Mouse (Mus musculus) liver, embryonic 12.5 days (tissue): ENCODE measurements around the gene Fli1. TPM values are rescaled to one million over a fixed set of nuclear protein-coding genes. Genes with fewer than 3 reads are reported as not detected.

Experiments used
- ATAC-seq: fragments of 200-750 bp; cut with Nextera tagmentation; 2 replicates; pipeline ENCODE4 v1.8.0; 2017; ENCODE audit warnings: moderate number of reproducible peaks, mild to moderate bottlenecking, moderate library complexity
- H3K27ac ChIP-seq: fragments of 300-500 bp; sonication (generic); 2 replicates; pipeline ENCODE4 v1.5.1; 2016; ENCODE audit warnings: mild to moderate bottlenecking
- H3K27me3 ChIP-seq: fragments of 300-500 bp; sonication (generic); replicated peaks from 2 replicates; pipeline ENCODE4 v1.6.1; 2016; ENCODE audit warnings: mild to moderate bottlenecking, moderate library complexity
- H3K36me3 ChIP-seq: fragments of 300-500 bp; sonication (generic); 2 replicates; pipeline ENCODE4 v1.6.1; 2016; ENCODE audit warnings: mild to moderate bottlenecking, moderate library complexity
- H3K4me1 ChIP-seq: fragments of 300-500 bp; sonication (generic); 2 replicates; pipeline ENCODE4 v1.6.1; 2016
- H3K4me2 ChIP-seq: fragments of 300-500 bp; sonication (generic); 2 replicates; pipeline ENCODE4 v1.6.1; 2016; ENCODE audit warnings: mild to moderate bottlenecking, moderate library complexity
- H3K4me3 ChIP-seq: fragments of 300-500 bp; sonication (generic); 2 replicates; pipeline ENCODE4 v1.5.1; 2016; ENCODE audit warnings: mild to moderate bottlenecking, moderate library complexity
- H3K9ac ChIP-seq: fragments of 300-500 bp; sonication (generic); 2 replicates; pipeline ENCODE4 v1.6.1; 2016; ENCODE audit warnings: mild to moderate bottlenecking, moderate library complexity
- H3K9me3 ChIP-seq: fragments of 300-500 bp; sonication (generic); replicated peaks from 2 replicates; pipeline ENCODE4 v1.6.1; 2016; ENCODE audit warnings: mild to moderate bottlenecking, moderate library complexity
- WGBS: fragments of 180-500 bp; shearing (Covaris S2); methylation state at CpG from one replicate; pipeline ENCODE4 v1.1.7; 2016; ENCODE audit not compliant: insufficient replicate concordance; 5-methylcytosine and 5-hydroxymethylcytosine counted together
- polyA plus RNA-seq: library from polyadenylated mRNA; unstranded; fragments of >200 nt; fragmentation: Nextera tagmentation; extraction: Ambion mirVana; gene quantifications from 2 replicates; pipeline ENCODE4 v1.2.1, GENCODE M21; 2016

The Fli1 gene
- polyA plus RNA-seq, 1 experiment from 2014 or later, result 16.2 TPM

- WGBS, result 66% methylated on average over 10 of the region's 10 CpGs
- Histone ChIP-seq H3K27me3 (peaks cover 5% of the 10 kb centered on the region; the same call in 1 of the 2 replicates), H3K27ac (no peak overlapping the region), H3K4me3 (no peak overlapping the region), H3K9ac (no peak overlapping the region), H3K36me3 (0 out of 2 replicates have a peak, but pooled peaks cover 3% of the 10 kb centered on the region), H3K9me3 (no peaks in the 10 kb centered on the region), H3K4me1 (peaks cover 26% of the 10 kb centered on the region), H3K4me2 (no peak overlapping the region)
- no peak for ATAC-seq
These were observed 67.9 kb downstream of the Fli1 start for GRCm38 (mm10) chr9:32474621-32475390.

GRCm38 (mm10) chr9:32472346-32472745, 70.3 kb downstream of the Fli1 start:
- Histone ChIP-seq H3K27ac (no peak overlapping the region), H3K9ac (no peak overlapping the region), H3K4me1 (peaks cover 22% of the 10 kb centered on the region), H3K4me3 (no peak overlapping the region), H3K36me3 (0 out of 2 replicates have a peak, but pooled peaks cover 3% of the 10 kb centered on the region), H3K9me3 (no peaks in the 10 kb centered on the region), H3K27me3 (peaks cover 5% of the 10 kb centered on the region; the same call in 1 of the 2 replicates), H3K4me2 (no peak overlapping the region)
- ATAC-seq, result no peak
- WGBS, result 44% methylated on average over 3 of the region's 3 CpGs

- 0 out of 2 replicates have a peak, but pooled peaks cover under 1% of the 10 kb centered on the region for H3K27me3 ChIP-seq
- peaks cover 12% of the 10 kb centered on the region; the same call in 1 of the 2 replicates for H3K36me3 ChIP-seq
- H3K9me3 ChIP-seq, result no peaks in the 10 kb centered on the region
- H3K9ac ChIP-seq, result no peak overlapping the region
- H3K4me2 ChIP-seq, result no peak overlapping the region
- 85% methylated on average over 8 of the region's 8 CpGs for WGBS
- no peak for ATAC-seq
- no peak overlapping the region for H3K4me3 ChIP-seq
- H3K4me1 ChIP-seq, result peaks cover 4% of the 10 kb centered on the region; the same call in 1 of the 2 replicates
- H3K27ac ChIP-seq, result no peak overlapping the region
These were observed 73.4 kb downstream of the Fli1 start for GRCm38 (mm10) chr9:32469123-32469751.

GRCm38 (mm10) chr9:32468313-32468712, 74.3 kb downstream of the Fli1 start:
- 68% methylated on average over 1 of the region's 1 CpGs for WGBS
- Histone ChIP-seq H3K9ac (no peak overlapping the region), H3K27me3 (no peaks in the 10 kb centered on the region), H3K36me3 (peaks cover 12% of the 10 kb centered on the region; the same call in 1 of the 2 replicates), H3K27ac (no peak overlapping the region), H3K9me3 (no peaks in the 10 kb centered on the region), H3K4me1 (peaks cover 4% of the 10 kb centered on the region; the same call in 1 of the 2 replicates), H3K4me2 (no peak overlapping the region), H3K4me3 (no peak overlapping the region)
- no peak for ATAC-seq

GRCm38 (mm10) chr9:32467443-32467842, 75.2 kb downstream of the Fli1 start:
- 81% methylated on average over 8 of the region's 8 CpGs for WGBS
- H3K27me3 ChIP-seq, result no peaks in the 10 kb centered on the region
- H3K36me3 ChIP-seq, result peaks cover 12% of the 10 kb centered on the region; the same call in 1 of the 2 replicates
- H3K4me1 ChIP-seq, result peaks cover 4% of the 10 kb centered on the region; the same call in 1 of the 2 replicates
- H3K4me3 ChIP-seq, result no peak overlapping the region
- no peak for ATAC-seq
- no peak overlapping the region for H3K4me2 ChIP-seq
- H3K9me3 ChIP-seq, result no peaks in the 10 kb centered on the region
- no peak overlapping the region for H3K27ac ChIP-seq
- no peak overlapping the region for H3K9ac ChIP-seq

- peaks cover 12% of the 10 kb centered on the region; the same call in 1 of the 2 replicates for H3K36me3 ChIP-seq
- WGBS, result 71% methylated on average over 8 of the region's 8 CpGs
- ATAC-seq, result no peak
- no peak overlapping the region for H3K4me3 ChIP-seq
- no peak overlapping the region for H3K4me2 ChIP-seq
- H3K4me1 ChIP-seq, result peaks cover 4% of the 10 kb centered on the region; the same call in 1 of the 2 replicates
- no peaks in the 10 kb centered on the region for H3K9me3 ChIP-seq
- no peak overlapping the region for H3K9ac ChIP-seq
- H3K27ac ChIP-seq, result no peak overlapping the region
- H3K27me3 ChIP-seq, result no peaks in the 10 kb centered on the region
These were observed 75.8 kb downstream of the Fli1 start for GRCm38 (mm10) chr9:32466861-32467260.

- Histone ChIP-seq H3K4me3 (no peak overlapping the region), H3K27ac (no peak overlapping the region), H3K27me3 (no peaks in the 10 kb centered on the region), H3K9ac (no peak overlapping the region), H3K36me3 (peaks cover 4% of the 10 kb centered on the region; the same call in 1 of the 2 replicates), H3K9me3 (no peaks in the 10 kb centered on the region), H3K4me2 (no peak overlapping the region), H3K4me1 (peaks cover 15% of the 10 kb centered on the region)
- no peak for ATAC-seq
- WGBS, result 65% methylated on average over 3 of the region's 3 CpGs
These were observed 86.0 kb downstream of the Fli1 start for GRCm38 (mm10) chr9:32456707-32457106.

GRCm38 (mm10) chr9:32450161-32450560, 92.5 kb downstream of the Fli1 start:
- ATAC-seq, result no peak
- no peak overlapping the region for H3K27ac ChIP-seq
- no peak overlapping the region for H3K4me2 ChIP-seq
- H3K36me3 ChIP-seq, result 0 out of 2 replicates have a peak, but pooled peaks cover 3% of the 10 kb centered on the region
- no peaks in the 10 kb centered on the region for H3K9me3 ChIP-seq
- H3K4me1 ChIP-seq, result 0 out of 2 replicates have a peak, but pooled peaks cover under 1% of the 10 kb centered on the region
- H3K27me3 ChIP-seq, result no peaks in the 10 kb centered on the region
- no peak overlapping the region for H3K9ac ChIP-seq
- no peak overlapping the region for H3K4me3 ChIP-seq
- 61% methylated on average over 7 of the region's 7 CpGs for WGBS

GRCm38 (mm10) chr9:32448766-32449165, 93.9 kb downstream of the Fli1 start:
- no peak overlapping the region for H3K9ac ChIP-seq
- 71% methylated on average over 5 of the region's 5 CpGs for WGBS
- H3K4me1 ChIP-seq, result peaks cover 10% of the 10 kb centered on the region; the same call in 1 of the 2 replicates
- no peak overlapping the region for H3K4me3 ChIP-seq
- H3K36me3 ChIP-seq, result 0 out of 2 replicates have a peak, but pooled peaks cover 3% of the 10 kb centered on the region
- H3K27me3 ChIP-seq, result no peaks in the 10 kb centered on the region
- no peak for ATAC-seq
- H3K9me3 ChIP-seq, result no peaks in the 10 kb centered on the region
- H3K4me2 ChIP-seq, result no peak overlapping the region
- H3K27ac ChIP-seq, result no peak overlapping the region

- no peak overlapping the region for H3K9ac ChIP-seq
- no peak overlapping the region for H3K27ac ChIP-seq
- H3K4me2 ChIP-seq, result no peak overlapping the region
- H3K27me3 ChIP-seq, result no peaks in the 10 kb centered on the region
- H3K36me3 ChIP-seq, result 0 out of 2 replicates have a peak, but pooled peaks cover 7% of the 10 kb centered on the region
- H3K4me3 ChIP-seq, result no peak overlapping the region
- H3K4me1 ChIP-seq, result peaks cover 10% of the 10 kb centered on the region; the same call in 1 of the 2 replicates
- H3K9me3 ChIP-seq, result no peaks in the 10 kb centered on the region
- ATAC-seq, result no peak
- WGBS, result 39% methylated on average over 3 of the region's 3 CpGs
These were observed 96.9 kb downstream of the Fli1 start for GRCm38 (mm10) chr9:32445789-32446188.

- H3K4me1 ChIP-seq, result peaks cover 10% of the 10 kb centered on the region; the same call in 1 of the 2 replicates
- H3K27me3 ChIP-seq, result no peaks in the 10 kb centered on the region
- H3K36me3 ChIP-seq, result 0 out of 2 replicates have a peak, but pooled peaks cover 7% of the 10 kb centered on the region
- ATAC-seq, result no peak
- WGBS, result 63% methylated on average over 6 of the region's 6 CpGs
- H3K4me2 ChIP-seq, result no peak overlapping the region
- H3K4me3 ChIP-seq, result no peak overlapping the region
- H3K9me3 ChIP-seq, result no peaks in the 10 kb centered on the region
- no peak overlapping the region for H3K27ac ChIP-seq
- H3K9ac ChIP-seq, result no peak overlapping the region
These were observed 98.0 kb downstream of the Fli1 start for GRCm38 (mm10) chr9:32444453-32445201.
